7 mouse cellular contexts compared by ENCODE assay signal in the genomic region with DNA sequence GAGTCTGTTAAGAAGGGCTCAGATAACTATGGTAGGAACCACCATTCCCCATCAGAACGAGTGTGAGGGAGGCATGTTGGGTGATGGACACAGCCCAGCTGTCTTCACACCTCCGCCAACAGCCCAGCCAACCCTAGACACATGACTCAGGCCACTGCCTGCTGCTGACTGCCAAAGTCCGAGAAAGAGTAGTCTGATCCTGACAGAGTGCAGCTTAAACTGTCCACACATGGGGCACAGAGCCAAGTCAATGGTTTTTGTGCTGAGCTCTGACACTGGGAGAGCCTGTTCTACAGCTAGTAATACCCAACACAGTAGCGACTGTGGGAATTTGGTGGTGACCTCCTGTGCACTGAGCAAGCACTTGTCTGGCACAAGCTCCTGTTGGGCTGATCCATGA.
DNase-seq lines count a peak whose midpoint lies in the region; ATAC-seq and TF ChIP-seq lines count a peak whose summit lies in the region.

No protein-coding gene starts in this region.

- DNase-seq in urinary bladder, postnatal 25 days (ENCODE audit: low spot score) = peak; percentile 14
- DNase-seq in urinary bladder, adult 2 months (ENCODE audit: low spot score) = no peak
- DNase-seq in heart, adult 9 months (ENCODE audit: low spot score in 2 of 2) = peak; percentile 57 to 58
- DNase-seq in kidney, postnatal 0 days (ENCODE audit: low spot score) = peak; percentile 68
- no peak for DNase-seq in natural killer cell, adult 2 months (ENCODE audit: low spot score in 2 of 2)

- no peaks in the 10 kb centered on the region for H3K9me3 ChIP-seq in kidney, postnatal 0 days (replicated peaks; ENCODE audit: low read length)
- no peaks in the 10 kb centered on the region for H3K9me3 ChIP-seq in lung, embryonic 15.5 days

- no peak overlapping the region for H3K9ac ChIP-seq in kidney, postnatal 0 days (ENCODE audit: low read depth, low read length)
- no peak overlapping the region for H3K9ac ChIP-seq in lung, embryonic 15.5 days

- peaks cover 9% of the 10 kb centered on the region; the same call in 1 of the 2 replicates for H3K4me1 ChIP-seq in kidney, postnatal 0 days (replicated peaks; ENCODE audit: insufficient read depth, low read length)
- H3K4me1 ChIP-seq in lung, embryonic 15.5 days = peaks cover 19% of the 10 kb centered on the region

- no peak overlapping the region for H3K27ac ChIP-seq in kidney, postnatal 0 days
- no peak overlapping the region for H3K27ac ChIP-seq in lung, embryonic 15.5 days

- no peak overlapping the region for H3K4me2 ChIP-seq in kidney, postnatal 0 days (ENCODE audit: low read length)
- no peak overlapping the region for H3K4me2 ChIP-seq in lung, embryonic 15.5 days

- 28% methylated on average over 4 of the region's 4 CpGs for WGBS in kidney, postnatal 0 days
- 20% methylated on average over 4 of the region's 4 CpGs for whole genome bisulfite sequencing in lung, embryonic 15.5 days

- TF ChIP-seq CTCF in kidney, postnatal 0 days (IDR thresholded peaks at IDR 0.05; ENCODE audit: low read depth) = no peak

- peak; percentile 78 for ATAC-seq in kidney, postnatal 0 days (replicated peaks; ENCODE audit: low FRiP score, low read depth)
- ATAC-seq in lung, embryonic 15.5 days (ENCODE audit: borderline replicate concordance, extremely low read depth, low FRiP score, low TSS enrichment) = peak; percentile 95
- ATAC-seq in megakaryocyte-erythroid progenitor cell, adult 5-6 weeks (replicated peaks; ENCODE audit: low FRiP score, low TSS enrichment, poor library complexity, severe bottlenecking) = no peak

- no peak overlapping the region for H3K4me3 ChIP-seq in kidney, postnatal 0 days (replicated peaks; ENCODE audit: low read depth, low read length)
- H3K4me3 ChIP-seq in lung, embryonic 15.5 days = no peak overlapping the region

- H3K27me3 ChIP-seq in kidney, postnatal 0 days (ENCODE audit: insufficient read depth, low read length) = no peaks in the 10 kb centered on the region
- H3K27me3 ChIP-seq in lung, embryonic 15.5 days = peaks cover 79% of the 10 kb centered on the region

- no peaks in the 10 kb centered on the region for H3K36me3 ChIP-seq in kidney, postnatal 0 days (ENCODE audit: insufficient read depth, low read length)
- H3K36me3 ChIP-seq in lung, embryonic 15.5 days = no peaks in the 10 kb centered on the region

Comparison
In these comparisons a context has a peak if more than half of its experiments do, and no peak if none do; other contexts are left out.
1. DNase-seq: peak in urinary bladder, postnatal 25 days (single experiment), heart, adult 9 months (2 of 2) and kidney, postnatal 0 days (single experiment); none in urinary bladder, adult 2 months (single experiment) and natural killer cell, adult 2 months (0 of 2).